Mouse (Mus musculus): ENCODE data around the gene Slc35g3.

- TF ChIP-seq CTCF (IDR thresholded peaks at IDR 0.05; ENCODE audit: low read depth) (no peak), EP300 (optimal IDR thresholded peaks at IDR 0.05) (no peak)
These were observed 5.3 kb upstream of the Slc35g3 start for GRCm38 (mm10) chr11:69766872-69767624.
